Mouse (Mus musculus): ENCODE measurements at regions not wholly inside any gene's neighbourhood (a gene's known extent, or its start where the extent isn't known, plus 50 kb on each side); places are given as distances from the start of the nearest gene placed in this dataset.

- TF ChIP-seq CTCF (IDR thresholded peaks at IDR 0.05; ENCODE audit: low read depth), result no peak
- no peak for TF ChIP-seq EP300 (IDR thresholded peaks at IDR 0.05; ENCODE audit: low read depth)
Observed at GRCm38 (mm10) chr2:117867409-117867808, 244.3 kb upstream of the Thbs1 start.

Measured in liver, postnatal 0 days (tissue).